Mouse (Mus musculus) right cerebral cortex, postnatal 10 days (tissue): ENCODE results near the gene Ank3.

ENCODE experiments used
- DNase-seq, 2 experiments: peaks; one replicate each; pipeline ENCODE4 v3.0.0; 2021; ENCODE audit warnings: low spot score in 2 of 2

Ank3 gene

DNA sequence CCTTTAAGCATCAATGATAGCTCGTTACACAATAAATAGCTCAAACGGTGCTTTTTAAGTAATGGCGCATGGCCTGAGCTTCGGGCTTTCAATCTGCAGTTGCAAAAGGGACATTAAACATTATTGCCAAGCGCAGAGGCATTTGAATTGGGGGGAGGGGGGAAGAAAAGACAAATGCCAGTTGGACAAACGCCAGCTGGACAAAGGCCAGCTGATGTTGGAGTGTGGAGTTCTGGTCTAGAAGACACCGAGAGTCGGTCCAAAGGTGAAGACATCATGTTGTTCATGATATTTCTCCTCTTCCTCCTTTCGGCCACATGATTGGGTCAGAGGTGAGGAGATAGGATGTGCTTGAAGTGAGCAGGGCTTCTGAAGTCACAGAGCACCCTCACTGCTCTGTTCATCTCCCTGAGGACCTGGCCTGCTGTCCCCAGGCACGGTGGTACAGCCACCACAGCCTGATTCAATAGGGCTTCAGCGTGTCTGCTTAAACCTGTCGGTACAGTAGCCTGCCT is 321.4 kb downstream of the Ank3 start:
- peak in 1 of 2 experiments; percentile 59 for DNase-seq

DNA sequence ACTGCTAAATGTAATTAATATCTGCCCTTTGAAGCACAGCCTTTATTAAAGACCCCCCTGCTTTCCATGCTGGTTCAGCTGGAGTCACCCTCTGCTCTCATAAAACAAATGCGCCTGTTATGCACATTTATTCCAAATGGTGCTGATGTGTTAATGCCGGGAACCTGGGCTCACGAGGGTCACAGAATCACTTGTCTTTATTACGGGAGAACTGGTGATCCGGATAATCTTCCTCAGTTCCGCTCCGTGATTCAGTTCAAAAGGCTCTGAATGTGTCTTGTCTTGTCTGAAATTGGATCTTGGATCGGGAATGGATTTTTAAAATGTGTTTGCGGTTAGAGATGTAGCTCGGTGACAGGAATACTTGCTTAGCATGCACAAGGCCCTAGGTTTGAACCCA is 321.9 kb downstream of the Ank3 start:
- DNase-seq, result no peak

DNA sequence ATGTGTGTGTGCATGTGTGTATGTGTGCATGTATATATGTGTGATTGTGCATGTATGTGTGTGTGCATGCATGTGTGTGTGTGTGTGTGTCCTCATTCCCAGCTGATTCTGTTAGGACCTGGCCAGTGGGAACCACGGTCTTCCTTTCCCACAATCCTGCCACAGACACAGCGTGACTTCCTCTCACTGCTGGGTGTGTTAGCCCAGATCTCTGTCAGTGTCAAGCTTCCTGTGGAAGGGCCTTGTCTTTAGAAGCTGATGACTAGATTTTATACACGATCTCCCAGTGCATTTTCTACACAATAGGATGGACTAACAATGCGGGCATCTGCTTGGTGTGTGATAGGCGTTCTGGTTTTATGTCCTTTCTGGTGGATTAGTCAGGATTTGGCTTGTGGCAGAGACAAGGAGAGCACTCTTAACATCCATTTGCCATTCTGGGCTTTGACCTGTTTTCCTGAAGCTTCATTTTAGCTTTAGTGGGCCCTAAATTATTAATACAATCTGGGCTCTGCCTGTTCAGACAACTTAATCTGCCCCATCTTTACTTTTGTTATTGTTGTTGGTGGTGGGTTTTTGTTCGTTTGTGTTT is 322.4 kb downstream of the Ank3 start:
- DNase-seq, result no peak

DNA sequence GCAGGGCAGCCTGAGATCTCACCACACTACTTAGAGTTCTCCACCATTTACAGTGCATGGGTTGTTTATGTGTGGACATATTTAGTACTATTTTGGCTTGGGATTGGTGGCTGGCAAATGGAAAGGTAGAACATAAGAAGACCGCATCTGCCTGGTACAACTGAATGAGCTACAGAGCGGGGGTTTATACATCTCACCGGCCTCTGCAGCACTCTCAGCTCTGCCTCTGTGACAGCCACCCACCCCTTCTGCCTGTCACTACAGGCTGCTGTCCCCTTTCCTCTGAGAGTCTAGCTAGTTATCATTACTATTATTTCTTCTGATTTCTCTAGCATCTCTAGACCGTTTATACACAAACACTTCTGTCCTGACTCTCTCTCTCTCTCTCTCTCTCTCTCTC is 325.6 kb downstream of the Ank3 start:
- no peak for DNase-seq

DNA sequence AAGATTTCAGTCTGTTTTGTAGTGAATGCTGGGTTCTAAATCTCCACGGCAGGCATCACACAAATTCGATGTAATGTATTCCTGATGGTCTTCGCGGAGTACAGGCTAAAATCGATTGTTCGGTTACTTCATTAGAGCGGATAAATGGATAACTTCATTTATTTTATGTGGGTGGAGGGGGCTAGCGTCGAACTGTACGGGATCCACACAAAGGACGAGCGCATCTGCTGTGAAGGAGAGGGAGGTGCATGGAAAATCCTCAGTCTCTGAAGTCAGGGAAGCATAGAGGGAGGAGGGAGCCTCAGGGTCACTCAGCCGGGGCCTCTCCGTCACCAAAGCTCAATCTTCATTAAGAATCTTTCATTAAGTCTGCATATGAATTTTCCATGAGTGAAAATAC is 326.5 kb downstream of the Ank3 start:
- no peak for DNase-seq

DNA sequence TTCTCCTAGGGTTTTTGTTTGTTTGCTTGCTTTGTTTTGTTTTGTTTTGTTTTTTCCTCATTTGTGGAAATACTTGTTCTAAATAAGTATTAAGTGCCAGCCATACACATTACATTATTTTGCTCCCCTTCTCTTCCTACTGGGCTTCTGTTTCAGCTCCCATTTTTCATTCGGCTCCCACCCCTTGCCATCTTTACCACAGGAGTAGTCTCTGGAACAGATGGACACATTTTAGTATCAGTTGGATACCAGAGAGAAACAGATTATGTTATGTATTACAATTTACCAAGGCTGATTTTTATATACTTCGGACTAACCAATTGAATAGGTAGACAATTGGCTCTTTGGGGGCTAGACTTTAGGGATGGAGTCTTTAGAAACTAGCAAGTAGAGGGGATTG is 327.7 kb downstream of the Ank3 start:
- no peak for DNase-seq

DNA sequence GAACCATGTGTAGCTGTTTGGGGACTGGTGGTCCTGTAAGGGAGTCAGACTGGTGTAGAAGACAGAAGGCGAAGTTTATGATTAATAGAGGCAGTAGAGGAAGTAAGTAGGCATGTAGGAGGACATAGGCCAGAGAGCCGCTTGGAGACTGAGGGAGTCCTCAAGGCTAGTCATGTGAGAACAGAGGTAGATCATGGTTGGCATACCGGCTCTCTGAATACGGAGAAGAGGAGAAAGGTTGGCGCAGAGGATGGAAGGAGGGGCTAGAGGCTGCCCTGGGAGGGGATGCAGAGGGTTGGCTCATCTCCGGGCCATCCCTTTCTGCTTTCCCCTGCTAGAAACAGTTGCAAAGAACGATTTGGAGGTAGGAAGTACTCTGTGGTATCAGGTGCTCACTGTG is 328.2 kb downstream of the Ank3 start:
- no peak for DNase-seq

DNA sequence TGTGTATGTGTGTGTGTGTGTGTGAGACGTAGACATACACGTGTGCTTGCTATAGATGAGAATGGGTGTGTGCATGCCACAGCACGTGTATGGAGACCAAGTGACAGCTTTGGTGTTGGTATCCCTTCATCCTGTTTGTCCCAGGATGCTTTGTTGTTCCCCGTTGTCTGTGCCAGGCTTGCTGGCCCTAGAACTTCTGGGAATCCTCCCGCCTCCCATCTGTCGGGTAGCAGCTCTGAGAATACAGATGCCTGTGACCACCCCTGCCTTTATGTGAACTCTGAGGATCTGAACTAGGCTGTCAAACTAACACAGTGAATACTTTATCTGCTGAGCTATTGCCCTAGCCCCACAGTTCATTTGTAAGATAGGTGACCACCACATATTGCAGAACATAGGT is 330.3 kb downstream of the Ank3 start:
- DNase-seq, result no peak

DNA sequence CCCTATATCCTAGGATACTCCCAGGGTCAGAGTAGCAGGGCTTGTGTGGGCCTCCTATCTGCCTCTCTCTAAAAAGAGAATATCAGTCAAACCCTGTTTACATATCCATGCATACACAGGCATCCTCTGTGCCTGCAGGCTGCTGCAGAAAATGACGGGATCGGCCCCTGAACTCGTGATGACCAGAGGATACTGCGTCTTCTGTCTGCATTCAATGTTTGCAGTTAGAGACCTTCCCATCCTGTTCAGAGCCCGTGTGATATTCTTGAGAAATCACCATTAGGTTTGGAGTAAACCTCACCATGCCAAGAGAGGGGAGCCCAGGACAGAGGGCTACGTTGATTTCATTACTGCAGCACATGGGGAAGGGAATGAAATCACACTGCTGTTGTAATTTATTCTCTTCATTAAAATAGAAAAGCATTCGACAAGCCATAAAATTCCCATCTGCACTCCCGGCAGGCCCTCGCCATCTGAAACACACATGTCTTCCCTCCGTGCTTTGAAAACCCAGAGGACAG is 331.8 kb downstream of the Ank3 start:
- peak in 1 of 2 experiments; percentile 40 for DNase-seq

DNA sequence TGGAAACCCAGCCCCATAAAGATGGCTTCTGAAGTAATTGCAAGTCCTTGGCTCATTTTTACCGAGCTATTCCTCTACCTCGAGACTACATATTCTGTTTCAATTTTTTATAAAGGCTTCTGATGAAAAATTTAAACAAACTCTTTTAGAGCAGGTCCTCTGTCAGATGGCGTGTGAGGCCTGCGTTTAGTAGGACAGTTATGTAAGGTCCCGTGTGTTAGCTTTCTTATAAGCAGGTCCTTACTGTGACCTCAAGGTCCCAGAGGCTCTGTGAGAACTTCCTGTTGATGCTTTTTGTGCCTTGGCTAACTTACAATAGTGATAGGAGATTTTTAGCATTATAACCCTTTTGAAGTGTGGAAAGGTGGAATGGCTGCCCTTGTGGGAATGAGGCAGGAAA is 332.8 kb downstream of the Ank3 start:
- DNase-seq, result no peak

DNA sequence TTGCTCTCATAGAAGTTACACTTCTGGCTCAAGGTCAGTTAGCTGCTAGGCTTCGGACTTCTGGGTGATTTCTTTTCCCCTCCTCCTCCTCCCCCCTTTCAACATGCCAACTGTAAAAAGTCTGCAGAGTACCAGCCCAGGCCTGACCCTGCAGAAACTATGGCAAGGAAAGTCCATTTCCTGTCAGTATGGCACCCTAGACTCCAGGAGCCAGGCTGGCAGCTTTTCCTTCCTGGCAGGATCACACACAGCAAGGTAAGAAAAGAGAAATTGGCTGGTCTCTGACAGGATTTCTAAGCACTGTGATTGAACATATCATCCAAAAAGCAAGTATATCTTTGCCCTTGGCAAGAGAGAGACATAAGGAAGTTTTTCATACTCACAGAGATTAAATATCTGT is 333.3 kb downstream of the Ank3 start:
- DNase-seq, result no peak

DNA sequence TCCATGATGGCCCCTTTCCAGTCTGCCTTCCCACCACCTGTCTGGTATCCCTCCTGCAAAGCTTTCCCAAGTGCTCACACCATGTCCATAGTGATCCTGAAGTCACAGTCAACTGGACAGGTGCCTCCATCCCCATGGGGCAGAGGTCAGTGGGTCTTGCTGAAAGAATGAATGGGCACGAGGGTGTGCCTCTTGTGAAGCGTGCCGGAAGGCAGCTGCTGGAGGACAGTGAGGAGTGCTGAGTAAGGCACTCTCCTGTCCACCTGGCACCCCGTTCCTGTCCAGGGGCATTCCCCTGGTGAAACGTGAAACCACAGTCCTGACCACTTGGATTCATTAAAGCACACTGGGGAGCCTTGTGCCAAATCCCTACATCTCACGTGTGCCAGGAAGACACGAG is 337.7 kb downstream of the Ank3 start:
- DNase-seq, result no peak

DNA sequence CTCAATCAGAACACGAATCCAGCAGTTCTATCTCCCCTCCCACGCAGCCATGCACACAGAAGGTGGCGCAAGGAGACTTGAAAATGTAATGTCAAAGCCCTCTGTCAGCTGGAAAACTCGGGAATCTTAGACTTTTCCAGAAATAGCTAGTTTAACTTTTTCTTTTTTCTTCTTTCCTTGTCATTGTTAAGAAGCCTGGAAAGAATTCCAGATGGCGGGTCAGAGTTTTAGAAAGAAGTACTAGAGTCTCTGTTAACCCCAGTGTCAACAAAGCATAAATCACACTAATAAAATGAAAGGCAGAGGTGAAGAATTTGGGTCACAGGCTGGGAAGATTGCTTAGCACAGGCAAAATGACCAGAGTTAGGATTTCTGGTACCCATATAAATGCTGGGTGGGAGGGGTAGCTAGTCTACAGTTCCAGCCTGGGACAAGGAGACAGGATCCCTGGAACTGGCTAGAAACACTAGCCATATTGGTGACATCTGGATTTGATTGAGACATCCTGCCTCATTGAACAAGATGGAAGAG is 340.2 kb downstream of the Ank3 start:
- DNase-seq, result no peak

DNA sequence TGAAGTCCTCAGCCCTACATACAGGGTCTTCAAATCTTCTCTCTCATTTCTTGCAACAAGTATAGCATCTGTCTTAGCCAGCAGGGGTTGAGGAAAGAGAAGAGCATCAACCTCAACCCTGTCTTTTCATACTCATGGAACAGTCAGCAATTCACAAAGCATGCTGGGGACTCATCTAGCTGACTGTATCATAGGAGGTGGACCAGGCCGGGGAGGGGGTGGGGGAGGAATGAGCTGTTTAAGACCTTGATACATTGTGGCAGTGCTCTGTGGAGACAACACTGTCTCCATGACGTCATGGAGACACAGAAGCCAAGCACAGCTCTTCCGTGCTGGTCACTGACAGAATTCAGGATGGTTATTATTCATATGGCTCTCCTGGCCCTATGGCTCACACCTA is 344.0 kb downstream of the Ank3 start:
- no peak for DNase-seq

DNA sequence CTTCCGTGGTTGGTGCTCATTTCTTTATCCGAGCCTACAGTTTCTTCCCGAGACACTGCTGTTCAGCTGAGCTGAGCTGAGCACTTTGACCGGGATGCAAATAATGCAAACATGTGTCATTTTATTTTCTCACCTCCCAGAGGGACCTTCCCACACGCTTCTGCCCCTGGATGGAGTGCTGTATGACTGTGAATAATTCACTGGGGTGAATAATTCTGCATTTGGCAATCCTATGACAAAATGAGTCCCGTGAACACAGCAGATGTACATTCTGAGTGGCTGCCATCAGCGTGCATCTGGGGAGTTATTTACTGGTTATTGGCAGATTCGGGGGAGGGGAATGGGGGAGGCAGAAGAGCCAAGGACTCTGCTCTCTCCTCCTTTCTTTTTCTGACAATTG is 345.6 kb downstream of the Ank3 start:
- peak; percentile 57 to 62 for DNase-seq

DNA sequence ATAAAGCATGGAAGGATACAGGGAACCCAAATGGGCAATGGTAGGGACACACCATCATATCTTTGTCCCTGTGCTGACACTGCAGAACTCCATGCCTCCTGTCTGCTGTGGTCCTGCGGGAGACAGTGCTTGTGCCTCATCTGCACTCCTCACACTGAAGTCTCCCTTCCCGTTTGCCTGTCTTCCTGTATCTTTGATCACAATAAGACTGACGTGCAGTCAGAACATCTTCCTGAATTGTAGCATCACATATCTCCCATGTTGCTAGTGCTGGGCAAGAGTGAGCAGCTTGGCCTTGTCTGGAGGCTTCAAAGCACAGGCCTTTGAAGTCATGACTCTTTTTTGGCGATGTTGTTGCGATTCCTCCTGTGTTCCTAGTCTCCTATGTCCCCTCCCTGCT is 346.3 kb downstream of the Ank3 start:
- DNase-seq, result no peak

DNA sequence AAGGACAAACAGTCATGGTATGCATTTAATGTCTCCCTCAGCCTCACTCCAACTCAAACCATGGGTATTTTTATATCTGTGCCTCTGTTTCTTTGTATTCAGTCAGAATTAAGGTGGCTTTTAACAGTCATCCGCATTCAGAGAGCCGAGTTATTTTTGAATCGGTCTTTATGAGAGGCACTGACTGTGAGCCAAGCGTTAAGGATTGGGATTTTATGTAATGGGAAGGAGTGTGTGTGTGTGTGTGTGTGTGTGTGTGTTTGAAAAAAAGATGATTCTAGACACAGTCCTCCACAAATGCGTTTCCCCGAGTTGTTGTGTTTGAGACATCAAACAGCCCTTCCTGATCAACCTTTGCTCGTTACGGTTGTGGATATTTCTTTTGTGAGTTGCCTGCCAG is 347.7 kb downstream of the Ank3 start:
- no peak for DNase-seq

DNA sequence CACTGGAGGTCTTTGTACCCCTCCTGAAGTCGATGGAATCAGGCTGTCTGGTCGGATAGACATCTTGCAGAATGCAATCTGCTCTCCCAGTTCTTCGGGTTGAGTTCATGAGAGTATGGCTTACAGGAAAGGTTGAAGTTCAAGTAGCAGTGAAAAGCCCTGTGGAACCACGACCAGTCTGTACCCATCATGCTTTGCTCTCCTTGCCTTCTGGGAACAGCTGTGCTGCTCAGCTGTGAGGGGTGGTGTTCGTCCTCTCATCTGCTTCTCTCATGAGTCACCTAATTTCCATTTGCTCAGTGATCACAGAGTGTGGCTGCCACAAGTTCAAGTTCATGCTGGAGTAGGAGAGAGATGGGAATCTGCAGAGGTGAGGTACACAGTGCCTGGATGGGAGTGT is 348.2 kb downstream of the Ank3 start:
- DNase-seq, result no peak

DNA sequence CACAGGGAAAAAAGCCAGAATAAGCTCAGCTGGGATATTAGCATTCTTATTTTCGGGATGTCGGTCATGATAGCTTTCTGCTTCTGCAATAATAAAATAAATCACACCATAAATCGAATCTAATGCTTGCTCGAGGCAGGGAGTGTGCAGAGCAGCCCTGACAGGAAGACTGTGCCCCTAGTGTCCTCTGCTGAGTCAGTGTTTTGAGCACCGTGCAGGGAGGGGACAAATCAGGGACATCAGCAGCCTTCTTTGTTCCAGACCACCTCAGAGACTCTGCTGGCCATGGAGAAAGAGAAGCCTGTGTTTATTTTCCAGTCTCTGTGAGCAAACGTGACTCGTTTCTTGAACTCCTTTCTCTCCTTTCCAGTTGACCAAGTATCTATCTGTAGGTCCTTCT is 352.8 kb downstream of the Ank3 start:
- DNase-seq, result no peak

DNA sequence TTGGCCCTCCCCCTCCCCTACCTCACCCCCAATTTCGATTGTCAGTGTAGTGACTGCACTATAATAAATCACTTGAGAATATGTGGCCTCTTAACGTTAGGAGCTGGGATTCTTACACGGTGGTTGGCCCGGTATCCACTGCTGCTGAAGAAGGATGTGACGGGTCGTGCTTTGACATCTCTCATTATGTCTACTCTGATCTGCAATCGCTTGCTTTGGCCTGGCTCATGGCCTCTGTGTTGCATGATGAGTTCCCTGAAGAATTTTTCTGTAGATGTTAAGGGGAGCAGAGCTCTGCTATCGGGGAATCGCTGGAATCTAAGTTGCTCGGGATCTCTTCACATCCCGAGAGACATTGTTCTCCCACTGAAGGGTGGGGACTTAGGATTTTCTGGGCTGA is 354.9 kb downstream of the Ank3 start:
- DNase-seq, result no peak

DNA sequence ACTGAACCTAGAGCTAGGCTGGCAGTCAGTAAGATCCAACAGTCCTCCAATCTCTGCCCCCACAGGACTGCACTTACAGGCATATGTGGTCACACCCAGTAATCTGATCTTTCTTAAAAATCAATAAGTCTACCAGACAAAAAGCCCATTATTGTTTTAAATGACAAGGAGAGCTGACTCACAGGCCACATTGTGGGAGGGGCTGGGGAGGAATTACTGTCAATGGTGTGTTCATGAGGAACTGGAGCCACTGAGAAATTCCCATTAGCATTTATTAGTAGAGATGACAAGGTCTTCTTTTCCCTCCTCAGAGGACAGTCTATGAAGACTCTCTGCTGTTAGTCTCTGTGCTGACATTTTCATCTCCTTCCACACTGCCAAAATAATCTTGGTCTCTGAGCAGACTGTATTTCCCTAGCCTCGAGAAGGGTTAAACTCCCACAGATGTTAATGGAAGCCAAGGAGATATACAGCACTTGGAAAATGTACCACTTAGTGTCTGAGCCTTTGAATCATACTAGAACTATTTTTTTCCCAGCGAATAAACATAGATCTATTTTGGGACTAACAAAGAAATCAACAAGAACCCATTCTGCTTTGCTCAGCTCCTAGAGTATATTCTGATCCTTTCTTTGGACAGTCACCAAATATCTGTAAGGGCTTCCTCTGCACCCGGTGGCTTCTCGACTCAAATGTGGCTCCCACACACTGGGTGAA is 358.5 kb downstream of the Ank3 start:
- no peak for DNase-seq

DNA sequence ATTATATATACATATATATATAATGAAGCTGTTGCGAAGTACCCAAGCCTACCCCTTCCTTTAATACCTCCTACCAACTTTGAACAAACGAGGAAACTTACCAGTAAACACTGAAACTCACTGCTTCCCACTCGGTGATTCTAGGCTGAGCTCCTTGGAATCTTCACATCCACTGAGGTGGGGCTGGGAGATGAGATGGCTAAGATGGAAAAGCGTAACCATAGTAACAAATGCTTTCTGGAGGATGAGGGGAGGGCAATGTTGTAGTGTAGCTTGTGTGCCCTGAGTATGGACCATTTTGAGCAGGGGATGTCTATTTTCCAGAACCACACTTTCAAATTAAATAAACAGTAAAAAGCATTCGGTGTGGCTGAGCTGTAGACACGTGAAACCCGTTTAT is 364.4 kb downstream of the Ank3 start:
- no peak for DNase-seq

DNA sequence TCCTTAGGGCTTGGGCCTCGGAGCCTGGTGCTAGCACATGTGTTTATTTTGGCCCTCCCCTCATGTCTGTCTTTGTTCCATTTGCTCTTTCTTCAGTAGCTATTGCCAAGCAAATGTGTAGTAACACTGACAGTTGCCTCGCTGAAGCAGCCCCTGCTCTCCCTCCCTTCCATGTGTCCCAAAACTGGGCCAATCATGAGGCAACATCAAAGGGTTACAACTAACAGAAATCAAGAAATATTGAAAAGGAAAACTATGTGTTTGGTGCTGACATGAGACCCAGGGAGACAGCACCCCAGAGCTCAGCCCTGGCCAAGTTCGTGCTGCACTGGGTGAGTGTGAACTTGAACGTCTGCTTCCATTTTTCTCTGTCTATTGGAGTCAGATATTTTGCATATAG is 365.8 kb downstream of the Ank3 start:
- no peak for DNase-seq
